Mouse (Mus musculus) bone marrow, adult 2 months (tissue): ENCODE data around the gene Prkcb.

Experiments
- CTCF ChIP-seq: fragments of 200-500 bp; IDR thresholded peaks from 2 replicates; pipeline ENCODE4 v1.5.1; 2011; ENCODE audit warnings: low read length, control low read depth; ENCODE audit not compliant: control insufficient read depth, insufficient read depth
- POLR2A ChIP-seq: fragments of 200-500 bp; IDR thresholded peaks from 2 replicates; pipeline ENCODE4 v1.6.1; 2011; ENCODE audit warnings: low read depth, mild to moderate bottlenecking, control low read depth, low read length, borderline replicate concordance; ENCODE audit not compliant: control insufficient read depth

- TF ChIP-seq CTCF (no peak), POLR2A (no peak)
Measured at GRCm38 (mm10) chr7:122558912-122559311, 270.4 kb downstream of the Prkcb start.
